Comparison of ENCODE assay signal across 21 mouse cellular contexts in genomic region chr9:14076728-14077127, GRCm38 (mm10).
"Had no signal": no experiment of that assay in that cellular context is flagged by ENCODE, and none has a peak within 500 bp of the region (broad histone marks: within the 10 kb centered on the region; RNA-seq: fewer than 3 reads in every experiment).

No protein-coding gene starts in this region.

- H3K9me3 ChIP-seq: heart, embryonic 12.5 days; kidney, embryonic 15.5 days; limb, embryonic 13.5 days; limb, embryonic 15.5 days; liver, embryonic 12.5 days had no signal

- H3K9ac ChIP-seq: heart, embryonic 12.5 days; hindbrain, embryonic 14.5 days; kidney, embryonic 15.5 days; limb, embryonic 13.5 days; limb, embryonic 15.5 days; liver, embryonic 12.5 days; liver, embryonic 14.5 days had no signal

- H3K36me3 ChIP-seq: heart, embryonic 12.5 days; kidney, embryonic 15.5 days; limb, embryonic 13.5 days; limb, embryonic 15.5 days; liver, embryonic 12.5 days had no signal

- H3K27me3 ChIP-seq: heart, embryonic 12.5 days; kidney, embryonic 15.5 days; limb, embryonic 13.5 days; limb, embryonic 15.5 days; liver, embryonic 12.5 days had no signal

- H3K4me3 ChIP-seq: heart, adult 2 months; heart, embryonic 12.5 days; kidney, embryonic 15.5 days; limb, embryonic 13.5 days; limb, embryonic 15.5 days; liver, embryonic 12.5 days had no signal

- DNase-seq: gastrocnemius, postnatal 14 days; gastrocnemius, postnatal 36 days; heart, adult 2 months; heart, postnatal 10 days; heart, postnatal 36 days; kidney, adult 11 months; kidney, adult 2 months; kidney, adult 9 months; kidney, postnatal 14 days; kidney, postnatal 36 days; layer of hippocampus, adult 9-11 months; layer of hippocampus, postnatal 36 days; left cerebral cortex, postnatal 4 days had no signal

- H3K4me1 ChIP-seq: kidney, embryonic 15.5 days; limb, embryonic 13.5 days; limb, embryonic 15.5 days; liver, embryonic 12.5 days had no signal

- H3K27ac ChIP-seq: heart, adult 2 months; hindbrain, embryonic 14.5 days; kidney, embryonic 15.5 days; kidney, postnatal 0 days; limb, embryonic 13.5 days; limb, embryonic 15.5 days; liver, embryonic 12.5 days; liver, embryonic 14.5 days had no signal
